Mouse (Mus musculus) spleen, postnatal 0 days (tissue): ENCODE data around the gene Gm2832. TPM values are rescaled to one million over a fixed set of nuclear protein-coding genes. Genes with fewer than 3 reads are reported as not detected.

Experiments used
- polyA plus RNA-seq: library from polyadenylated mRNA; unstranded; fragments of >200 nt; fragmentation: Nextera tagmentation; extraction: Ambion mirVana; gene quantifications from 2 replicates; pipeline ENCODE4 v1.2.1, GENCODE M21; 2015

Gene Gm2832
- polyA plus RNA-seq: not detected in 2 replicates

DNA sequence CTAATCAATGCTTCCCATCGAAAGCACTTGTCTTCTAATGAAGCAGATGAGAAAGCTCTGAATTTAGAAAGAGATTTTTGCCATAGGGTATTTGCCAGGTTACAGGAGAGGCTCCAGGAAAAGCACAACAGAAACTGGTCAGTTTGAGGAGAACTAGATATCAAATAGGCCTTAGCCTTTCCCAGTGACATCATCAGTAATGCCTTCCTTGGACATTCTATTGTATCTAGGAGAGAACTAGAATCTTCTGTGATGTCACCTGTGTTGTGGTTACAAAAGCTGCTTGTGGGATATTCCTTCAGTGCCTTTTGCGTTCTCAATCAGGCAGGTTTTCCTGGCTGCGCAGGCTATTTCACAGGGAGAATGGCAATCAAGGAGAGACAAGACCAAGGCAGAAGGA, at the start of gene Gm2832:
Gene Gm2832 (plus strand): TSS at position 301 of the 400 bp plus-strand sequence.

Other genes starting within 250 kb of the Gm2832 start
- gene Dydc2, start 209.6 kb upstream of the Gm2832 start, polyA plus RNA-seq: not detected in 2 replicates
- gene Dydc1, start 205.9 kb upstream of the Gm2832 start, polyA plus RNA-seq: not detected in 2 replicates
- gene Mat1a, start 173.8 kb upstream of the Gm2832 start, polyA plus RNA-seq: 0.11 and 0.40 TPM in 2 replicates
- 0.14 and 0.21 TPM in 2 replicates for gene Sftpa1, start 147.0 kb upstream of the Gm2832 start, polyA plus RNA-seq
- gene Mbl1, start 127.3 kb upstream of the Gm2832 start, polyA plus RNA-seq: not detected in 2 replicates
- 0.12 TPM in 1 of 2 replicates, not detected in the other for gene Sftpd, start 93.7 kb upstream of the Gm2832 start, polyA plus RNA-seq
- not detected in 2 replicates for gene Gm5798, start 69.8 kb downstream of the Gm2832 start, polyA plus RNA-seq
- gene Gm7945, start 107.6 kb downstream of the Gm2832 start, polyA plus RNA-seq: not detected in 2 replicates
- not detected in 2 replicates for gene Gm6482, start 129.5 kb downstream of the Gm2832 start, polyA plus RNA-seq
- gene Gm7954, start 174.7 kb downstream of the Gm2832 start, polyA plus RNA-seq: not detected in 2 replicates
- gene Gm3486, start 210.7 kb downstream of the Gm2832 start, polyA plus RNA-seq: not detected in 2 replicates